22 mouse cellular contexts compared by ENCODE assay signal in genomic region chr8:79907971-79908370, GRCm38 (mm10).
A peak's percentile ranks its signal among the peaks of the same experiment; 100 is the strongest.
DNase-seq lines count a peak whose midpoint lies in the region; ATAC-seq and TF ChIP-seq lines count a peak whose summit lies in the region.
"Had no signal": no experiment of that assay in that cellular context is flagged by ENCODE, and none has a peak within 500 bp of the region (broad histone marks: within the 10 kb centered on the region; RNA-seq: fewer than 3 reads in every experiment).

No protein-coding gene starts in this region.

- H3K4me3 ChIP-seq in gastrocnemius, adult 2 months: no peak overlapping the region
- H3K4me3 ChIP-seq: embryonic facial prominence, embryonic 13.5 days; heart, adult 2 months; heart, embryonic 13.5 days; stomach, embryonic 15.5 days had no signal

- no peak for TF ChIP-seq CTCF in gastrocnemius, adult 2 months (IDR thresholded peaks at IDR 0.05)

- intact Hi-C loops in gastrocnemius, adult 2 months (cut with DNase I): no loop called here

- ATAC-seq in megakaryocyte progenitor cell, adult 5-6 weeks (replicated peaks; ENCODE audit: poor library complexity): no peak
- ATAC-seq: intestine, postnatal 0 days had no signal

- no peak overlapping the region for H3K27ac ChIP-seq in gastrocnemius, adult 2 months
- H3K27ac ChIP-seq: embryonic facial prominence, embryonic 13.5 days; heart, adult 2 months; heart, embryonic 13.5 days; stomach, embryonic 15.5 days had no signal

- DNase-seq in kidney, postnatal 10 days: peak; percentile 13
- no peak for DNase-seq in kidney, adult 9 months
- peak; percentile 10 for DNase-seq in ovary, postnatal 14 days (ENCODE audit: low spot score)
- DNase-seq in ovary, adult 18-20 months (ENCODE audit: low spot score): no peak
- peak; percentile 40 for DNase-seq in gastrocnemius, adult 2 months
- peak; percentile 33 for DNase-seq in skeletal muscle tissue, adult 2 months (ENCODE audit: low read depth, low spot score)
- DNase-seq: adrenal gland, adult 8-10 months; B cell, adult 2 months; cerebellum, adult 18-20 months; cerebellum, postnatal 25 days; heart, adult 2 months; heart, postnatal 14 days; midbrain, embryonic 14.5 days; retina, postnatal 1 day; right cerebral cortex, postnatal 25 days; thymus, adult 18-20 months; thymus, postnatal 36 days had no signal

Comparison
In these comparisons a context has a peak if more than half of its experiments do, and no peak if none do; other contexts are left out.
1. DNase-seq: peak in kidney, postnatal 10 days (single experiment), ovary, postnatal 14 days (single experiment), gastrocnemius, adult 2 months (single experiment) and skeletal muscle tissue, adult 2 months (single experiment); none in kidney, adult 9 months (single experiment) and ovary, adult 18-20 months (single experiment).